Mouse (Mus musculus) ES-CJ7 (cell line): ENCODE measurements at regions not wholly inside any gene's neighbourhood (a gene's known extent, or its start where the extent isn't known, plus 50 kb on each side); places are given as distances from the start of the nearest gene placed in this dataset.

ENCODE experiments used
- DNase-seq: peaks from one replicate; pipeline ENCODE4 v3.0.0; 2011; ENCODE audit warnings: low read depth, low spot score

DNA sequence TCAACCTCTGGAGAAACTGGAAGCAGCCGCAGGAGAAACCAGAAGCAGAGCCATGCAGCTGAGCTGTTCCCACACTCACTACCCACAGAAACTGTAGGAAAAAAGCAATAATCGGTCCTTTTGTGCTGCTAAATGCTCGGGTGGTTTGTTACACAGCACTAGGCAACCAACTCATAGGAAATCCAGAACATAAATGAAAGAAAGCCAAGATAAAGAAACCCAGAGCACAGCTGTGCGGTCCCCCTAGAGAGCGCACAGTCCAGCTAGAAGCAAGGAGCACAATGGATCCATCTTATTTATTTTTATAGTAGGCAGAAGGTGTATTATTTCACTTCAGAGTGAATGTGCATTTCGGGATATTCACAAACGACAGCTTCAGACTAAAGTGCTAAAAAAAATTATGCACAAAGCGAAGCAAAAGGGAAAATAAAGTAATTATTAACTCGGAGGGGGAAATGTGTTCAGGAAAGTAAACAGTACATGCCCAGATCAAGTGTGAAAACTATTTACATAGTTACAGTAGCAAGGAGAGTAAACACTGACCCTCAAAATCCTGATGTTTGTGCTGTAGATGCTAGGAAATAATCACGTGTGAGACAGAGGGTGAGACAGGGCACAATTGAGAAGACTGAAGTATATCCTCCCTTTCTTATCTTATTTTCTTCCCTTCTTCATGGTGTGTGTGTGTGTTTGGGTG lies 204.4 kb upstream of the Noct start:
- no peak for DNase-seq

DNA sequence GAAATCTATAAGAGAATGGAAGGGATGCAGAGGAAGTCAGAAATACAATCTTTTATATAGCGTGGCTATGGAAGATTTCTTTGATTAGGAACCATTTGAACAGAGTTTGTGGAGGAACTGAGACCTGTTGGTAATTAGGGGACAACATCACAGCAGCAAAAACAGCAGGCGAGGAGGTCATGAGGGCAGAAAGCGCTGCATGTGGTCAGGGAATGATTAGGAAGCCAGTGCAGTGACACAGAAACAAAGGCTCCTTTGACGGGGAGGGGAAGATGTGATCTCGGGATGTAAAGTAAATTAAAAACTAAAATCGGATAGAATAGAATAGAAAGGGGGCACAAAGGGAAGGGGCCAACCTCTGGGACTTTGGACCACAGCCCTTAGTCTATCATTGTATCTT lies 199.6 kb upstream of the Noct start:
- no peak for DNase-seq

DNA sequence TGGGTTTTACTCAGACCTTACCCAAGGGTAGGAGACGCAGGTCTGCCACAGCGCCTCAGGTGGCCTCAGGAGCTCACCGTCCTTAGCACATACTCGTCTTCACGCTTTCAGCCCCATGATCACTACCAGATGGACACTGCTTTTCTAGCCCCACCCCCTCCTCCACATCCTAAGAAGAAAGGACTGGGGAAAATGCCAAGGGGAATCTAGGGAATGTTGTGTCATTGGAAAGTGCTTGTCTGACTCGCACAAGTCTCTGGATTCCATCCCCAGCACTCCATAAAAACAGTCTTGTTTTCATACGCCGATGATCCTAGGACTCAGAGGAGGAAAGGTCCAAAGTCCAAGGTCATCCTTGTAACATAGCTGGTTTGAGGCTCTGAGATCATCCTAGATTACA lies 192.4 kb upstream of the Noct start:
- DNase-seq: no peak

DNA sequence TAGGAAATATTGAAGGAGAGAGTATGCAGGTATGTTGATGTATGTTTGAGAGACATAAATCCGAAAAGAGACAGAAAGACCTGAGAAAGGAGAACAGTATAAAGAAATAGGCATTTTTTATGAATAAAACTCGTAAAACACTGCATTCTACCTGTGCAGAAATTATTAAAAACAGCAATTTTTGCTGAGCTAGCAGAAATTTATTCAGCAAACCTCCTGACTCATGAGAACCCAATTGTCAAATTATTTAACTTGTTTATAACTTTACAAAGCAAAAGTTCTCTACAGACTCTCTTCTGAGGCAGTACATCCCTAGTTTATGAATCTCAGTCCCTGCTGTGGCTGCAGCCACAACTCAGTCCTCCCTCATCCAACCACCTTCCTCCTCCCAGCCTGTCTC lies 191.0 kb upstream of the Noct start:
- DNase-seq: no peak

DNA sequence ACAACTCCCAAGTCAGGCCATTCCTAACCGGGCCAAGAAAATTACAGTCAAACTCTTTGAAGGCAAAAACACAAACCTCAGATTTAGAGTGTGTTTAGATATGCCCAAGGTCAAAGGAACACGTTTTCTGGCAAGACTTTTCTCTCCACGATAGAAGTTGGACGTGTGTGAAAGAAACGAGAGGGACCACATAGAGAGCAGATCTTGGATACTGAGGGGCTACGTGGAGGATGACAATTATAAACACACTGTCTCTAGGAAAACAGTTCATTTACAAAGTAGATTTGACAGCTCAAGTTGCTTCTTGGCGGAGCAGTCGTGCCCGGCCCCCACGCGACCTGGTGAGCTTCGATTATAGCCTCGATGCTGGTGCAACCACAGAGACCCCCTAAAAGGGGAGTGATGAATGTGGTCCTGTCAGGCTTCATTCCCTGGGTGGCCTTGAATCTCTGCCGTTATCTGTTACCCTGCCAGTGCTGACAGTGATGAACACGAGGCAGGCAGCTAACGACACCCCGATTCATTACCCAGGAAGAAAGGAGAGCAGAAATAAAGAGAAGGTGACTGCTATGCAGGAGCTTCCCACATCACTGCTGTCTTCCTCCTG lies 187.4 kb upstream of the Noct start:
- no peak for DNase-seq

DNA sequence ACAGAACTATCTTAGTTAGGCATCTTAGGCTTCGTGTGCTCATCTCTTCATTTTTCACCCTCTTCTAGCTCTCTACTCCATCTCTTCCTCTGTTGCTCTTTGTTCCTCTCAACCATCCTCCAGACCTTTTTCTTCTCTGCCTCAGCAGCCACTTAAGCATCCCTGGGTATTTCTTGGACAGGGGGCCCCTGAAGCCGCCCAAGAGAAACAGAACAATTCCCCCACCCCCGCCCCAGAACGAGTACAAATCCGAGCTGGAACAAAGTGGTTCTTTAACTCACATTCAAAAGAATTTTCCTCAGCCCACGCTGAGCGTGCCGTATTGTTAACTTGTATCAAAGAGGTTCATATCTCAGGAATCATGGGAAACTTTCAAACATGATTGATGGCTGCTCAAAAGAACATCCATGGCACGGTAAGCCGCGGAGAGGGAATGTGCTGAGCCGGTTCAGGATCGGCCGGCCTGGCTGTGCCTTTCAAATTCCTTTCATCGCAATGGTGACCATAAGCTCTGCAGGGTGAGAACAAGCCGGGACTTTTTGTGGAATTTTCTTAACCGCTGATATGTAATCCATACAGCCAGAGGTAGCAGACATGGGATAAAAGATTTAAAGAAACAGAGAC lies 181.9 kb upstream of the Noct start:
- DNase-seq: no peak

DNA sequence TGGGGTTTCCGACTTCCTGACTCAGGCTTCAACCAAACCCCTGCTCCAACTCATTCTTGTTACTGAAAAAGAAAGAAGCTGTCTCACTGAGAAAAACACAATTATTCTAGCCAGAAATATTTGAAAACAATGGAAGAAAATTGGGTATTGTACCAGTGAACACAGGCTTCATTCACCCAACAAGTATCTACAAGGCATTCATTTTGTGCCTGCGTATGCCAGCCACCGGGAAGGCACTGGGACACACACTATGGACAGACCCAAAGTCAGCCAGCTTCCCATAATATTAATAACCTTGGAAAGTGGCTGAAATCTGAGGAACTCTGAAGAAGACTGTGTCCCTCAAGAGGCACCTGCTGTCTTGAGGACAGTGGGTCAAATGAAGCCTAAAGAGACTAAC lies 175.5 kb upstream of the Noct start:
- DNase-seq: no peak

DNA sequence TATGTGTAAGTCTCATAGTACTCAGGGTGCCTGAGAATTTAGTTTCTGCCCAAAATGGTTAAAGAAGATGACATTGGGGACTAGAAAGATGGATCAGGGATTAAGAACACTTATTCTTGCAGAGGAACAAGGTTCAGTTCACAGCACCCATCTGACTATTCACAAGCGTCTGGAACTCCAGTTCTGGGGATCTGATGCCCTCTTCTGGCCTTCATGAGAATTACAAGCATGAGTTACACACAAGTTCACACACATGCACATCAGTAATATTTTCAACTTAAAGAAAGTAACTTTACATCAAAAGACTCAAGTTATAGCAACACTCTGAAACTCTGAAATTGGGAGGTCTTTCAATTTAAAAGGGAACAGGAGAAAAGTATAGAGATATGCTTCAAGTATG lies 174.1 kb upstream of the Noct start:
- peak; percentile 56 for DNase-seq

DNA sequence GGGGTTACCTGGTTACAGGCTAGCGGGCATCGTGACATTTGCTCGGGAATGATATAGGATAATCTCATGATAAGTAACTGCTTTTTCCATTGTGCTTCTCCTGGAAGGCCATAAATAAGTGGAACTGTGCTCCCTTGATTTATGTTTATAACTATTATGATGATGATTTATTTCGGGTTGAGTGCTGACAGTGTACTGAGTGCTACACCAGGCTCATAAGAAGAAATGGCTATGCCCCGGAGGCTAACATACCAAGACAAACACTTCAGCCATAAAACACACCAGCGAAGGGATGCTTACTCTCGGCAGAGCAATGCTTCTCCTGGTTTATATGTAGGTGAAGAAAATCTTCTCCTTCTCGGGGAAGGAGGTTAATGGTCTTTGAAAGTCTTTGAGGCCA lies 169.2 kb upstream of the Noct start:
- DNase-seq: no peak

DNA sequence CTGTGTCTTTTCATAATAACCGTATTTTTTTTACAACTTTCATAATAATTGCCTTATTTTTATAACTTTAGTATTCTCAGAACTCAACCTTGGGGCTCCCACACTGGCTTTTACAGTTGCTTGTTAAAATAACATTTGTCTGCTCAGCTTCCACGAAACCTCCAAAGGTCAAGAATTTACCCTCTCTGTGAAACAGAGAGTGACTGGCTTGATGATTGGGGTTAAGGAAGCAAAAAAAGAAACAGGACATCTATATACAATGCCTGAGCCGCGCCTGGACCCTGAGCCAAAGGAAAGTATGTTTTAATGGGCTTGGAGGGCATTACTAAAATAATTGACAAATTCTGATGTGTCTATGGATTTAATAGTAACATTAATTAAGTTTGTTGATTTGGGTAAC lies 160.0 kb upstream of the Noct start:
- DNase-seq: no peak

DNA sequence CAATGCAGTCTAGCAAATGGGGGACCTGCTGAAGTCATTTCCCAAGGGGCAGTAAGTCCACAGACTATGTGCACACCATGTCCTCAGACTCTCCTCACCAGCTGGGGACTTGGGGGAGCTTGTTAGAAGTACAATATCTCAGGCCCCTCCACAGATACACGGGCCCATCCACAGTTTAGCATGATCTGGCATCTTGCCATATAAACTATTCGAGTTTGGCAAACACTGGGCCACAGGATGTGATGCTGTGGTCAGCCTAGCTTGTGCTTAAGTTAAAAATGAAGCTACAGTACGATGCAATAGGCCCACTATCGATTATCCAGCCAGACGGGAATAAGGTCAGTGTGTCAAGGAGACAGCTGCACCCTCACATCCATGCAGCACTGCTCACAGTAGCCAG lies 157.9 kb upstream of the Noct start:
- no peak for DNase-seq

DNA sequence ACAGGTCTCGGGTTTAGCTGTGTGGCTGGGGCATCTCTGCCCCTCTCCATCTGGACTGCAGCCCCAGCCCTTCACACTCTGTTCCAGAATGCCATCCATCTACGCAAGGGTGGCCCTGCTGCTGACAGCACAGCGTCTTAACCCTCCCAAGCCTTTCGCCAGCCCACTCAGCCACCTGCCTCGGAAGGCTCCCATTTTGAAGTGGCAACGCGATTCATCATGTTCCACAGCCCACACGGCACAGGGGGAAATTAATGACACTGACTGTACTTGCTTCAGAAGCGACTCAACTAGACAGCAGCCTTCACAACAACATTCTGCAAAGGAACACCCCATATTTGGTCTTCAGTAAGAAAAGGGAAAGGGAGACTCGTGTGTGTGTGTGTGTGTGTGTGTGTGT lies 151.8 kb upstream of the Noct start:
- DNase-seq: no peak

DNA sequence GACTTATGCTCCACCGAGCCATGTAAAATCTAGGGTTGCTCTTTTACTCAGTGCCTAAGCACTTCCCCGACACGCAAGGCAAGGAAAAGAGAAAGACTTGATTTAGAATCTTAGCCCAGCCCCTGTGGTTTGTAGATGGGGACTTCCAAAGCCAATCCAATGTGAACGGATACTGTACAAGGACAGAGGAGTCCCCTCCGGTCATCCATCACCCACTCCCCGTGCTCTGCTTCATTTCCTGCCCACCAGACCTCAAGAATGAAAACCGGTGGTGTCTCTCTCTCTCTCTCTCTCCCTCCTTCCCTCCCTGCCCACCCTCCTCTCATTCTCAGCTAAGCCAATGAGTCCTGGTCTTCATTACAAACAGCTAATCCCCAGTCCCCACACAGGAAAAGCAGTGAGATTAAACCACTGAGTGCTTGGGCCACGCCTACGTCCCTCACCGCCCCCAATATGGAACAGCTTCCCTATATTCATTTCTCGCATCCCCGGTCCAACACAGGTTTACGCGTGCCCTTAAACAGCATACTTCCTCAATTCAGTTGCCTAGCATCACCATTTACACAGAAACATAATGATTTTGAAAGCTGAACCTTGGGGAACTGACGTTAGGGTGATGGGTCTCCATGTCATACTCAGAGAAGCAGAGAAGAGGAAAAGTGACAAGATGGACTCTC lies 151.1 kb upstream of the Noct start:
- DNase-seq: no peak

DNA sequence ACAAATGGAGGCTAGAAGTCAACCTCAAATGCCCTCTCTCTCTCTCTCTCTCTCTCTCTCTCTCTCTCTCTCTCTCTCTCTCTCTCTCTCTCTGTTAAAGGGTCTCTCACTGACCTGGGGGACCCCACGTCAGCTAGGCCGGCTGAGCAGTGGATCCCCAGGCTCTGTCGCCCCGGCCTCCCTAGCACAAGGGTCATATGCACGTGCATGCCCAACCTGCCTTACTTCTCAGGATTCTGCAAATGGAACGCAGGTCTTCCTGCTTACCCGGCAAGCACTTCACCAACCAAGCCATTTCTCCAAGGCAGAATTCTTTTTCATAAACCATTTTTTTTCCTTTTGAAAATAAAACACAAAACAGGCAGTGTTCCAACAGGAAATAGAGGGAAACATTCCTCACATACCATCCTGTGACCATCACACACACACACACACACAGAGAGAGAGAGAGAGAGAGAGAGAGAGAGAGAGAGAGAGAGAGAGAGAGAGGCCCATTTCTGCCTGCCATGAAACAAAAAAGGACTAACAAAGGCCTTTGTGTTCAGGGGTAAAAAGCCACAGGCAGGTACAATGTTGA lies 150.4 kb upstream of the Noct start:
- DNase-seq: no peak

DNA sequence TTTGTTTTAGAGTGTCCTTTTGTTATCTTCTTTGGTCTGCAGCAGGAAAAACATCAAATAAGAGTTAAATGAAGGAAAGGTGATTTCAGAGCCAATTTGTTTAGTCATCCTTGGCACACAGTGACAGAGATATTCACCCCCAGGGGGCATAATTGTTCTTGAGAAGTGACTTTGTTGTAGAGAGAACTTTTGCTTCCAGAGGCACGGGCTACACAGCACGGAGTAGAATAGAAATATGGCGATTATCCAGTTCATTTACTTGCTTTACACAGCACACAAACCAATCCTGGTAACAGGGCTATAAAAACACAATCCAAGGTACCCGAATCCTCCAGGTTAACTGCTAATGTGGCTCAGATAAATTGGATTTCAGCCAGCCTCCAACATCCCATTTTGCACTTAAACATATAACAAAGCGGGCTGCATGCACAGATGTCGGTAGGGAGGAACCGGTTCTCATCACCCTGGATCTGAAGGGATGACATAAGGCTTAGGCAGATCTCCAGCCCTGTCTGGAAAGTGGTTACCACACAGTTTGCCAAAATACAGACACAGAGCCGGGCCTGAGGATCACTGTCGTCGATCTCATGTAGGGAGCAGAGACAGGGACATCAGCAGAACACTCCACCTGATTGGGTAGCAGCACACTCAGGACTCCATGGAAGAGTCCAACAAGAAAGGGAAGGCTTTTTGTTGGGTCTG lies 148.9 kb upstream of the Noct start:
- no peak for DNase-seq

DNA sequence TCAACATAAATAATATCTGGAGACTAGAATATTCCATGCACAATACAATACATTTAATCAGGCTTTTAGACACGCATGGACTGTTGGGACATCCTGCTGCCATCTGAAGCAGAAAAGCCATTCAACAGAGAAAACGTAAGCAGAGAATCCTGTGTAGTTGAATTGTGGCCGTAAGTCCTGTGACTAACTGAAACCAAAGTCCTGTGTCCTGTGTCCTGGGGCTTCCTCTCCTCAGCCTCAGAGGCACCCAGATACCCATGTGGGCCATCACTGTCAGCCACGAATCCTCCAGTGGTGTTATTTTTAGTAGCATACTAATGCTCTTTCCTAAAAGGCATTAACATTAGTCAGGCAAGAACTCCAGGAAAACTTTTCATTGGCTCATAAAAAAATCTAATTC lies 145.8 kb upstream of the Noct start:
- DNase-seq: no peak

DNA sequence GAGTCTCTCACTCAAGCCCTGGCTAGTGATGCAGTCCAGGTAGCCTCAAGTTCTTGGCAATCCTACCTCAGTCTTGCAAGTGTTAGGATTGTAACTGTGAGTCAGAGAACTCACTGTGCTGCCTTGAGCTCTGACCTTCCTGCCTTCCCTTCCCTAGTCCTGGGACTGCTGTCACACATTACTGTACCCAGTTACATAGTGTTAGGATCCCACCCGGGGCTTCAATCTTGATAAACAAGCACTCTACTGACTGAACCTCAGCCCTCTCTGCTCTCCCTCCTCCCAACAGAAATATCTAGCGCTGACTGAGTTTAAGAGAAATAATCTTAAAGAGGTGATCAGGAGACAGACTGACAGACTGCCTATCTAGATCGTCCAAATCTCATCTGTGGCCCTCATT lies 143.8 kb upstream of the Noct start:
- DNase-seq: no peak

DNA sequence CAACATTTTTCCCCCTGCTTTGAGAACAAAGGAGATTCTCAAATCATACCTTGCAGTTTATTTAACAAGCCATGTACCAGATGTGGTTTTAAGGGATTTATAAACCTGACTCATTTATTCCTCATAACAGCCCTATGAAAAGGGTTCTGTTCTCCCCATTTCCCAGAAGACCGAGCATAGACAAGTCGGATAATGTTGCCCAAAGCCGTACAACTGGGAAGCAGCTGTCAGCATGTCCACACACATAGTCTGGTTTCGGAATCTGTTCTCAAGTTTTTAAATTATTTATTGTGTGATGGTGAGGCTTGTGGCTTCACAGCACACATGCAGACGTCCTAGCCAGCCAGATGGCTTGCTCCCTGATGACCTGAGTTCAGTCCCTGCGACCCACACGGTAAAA lies 143.4 kb upstream of the Noct start:
- DNase-seq: no peak

DNA sequence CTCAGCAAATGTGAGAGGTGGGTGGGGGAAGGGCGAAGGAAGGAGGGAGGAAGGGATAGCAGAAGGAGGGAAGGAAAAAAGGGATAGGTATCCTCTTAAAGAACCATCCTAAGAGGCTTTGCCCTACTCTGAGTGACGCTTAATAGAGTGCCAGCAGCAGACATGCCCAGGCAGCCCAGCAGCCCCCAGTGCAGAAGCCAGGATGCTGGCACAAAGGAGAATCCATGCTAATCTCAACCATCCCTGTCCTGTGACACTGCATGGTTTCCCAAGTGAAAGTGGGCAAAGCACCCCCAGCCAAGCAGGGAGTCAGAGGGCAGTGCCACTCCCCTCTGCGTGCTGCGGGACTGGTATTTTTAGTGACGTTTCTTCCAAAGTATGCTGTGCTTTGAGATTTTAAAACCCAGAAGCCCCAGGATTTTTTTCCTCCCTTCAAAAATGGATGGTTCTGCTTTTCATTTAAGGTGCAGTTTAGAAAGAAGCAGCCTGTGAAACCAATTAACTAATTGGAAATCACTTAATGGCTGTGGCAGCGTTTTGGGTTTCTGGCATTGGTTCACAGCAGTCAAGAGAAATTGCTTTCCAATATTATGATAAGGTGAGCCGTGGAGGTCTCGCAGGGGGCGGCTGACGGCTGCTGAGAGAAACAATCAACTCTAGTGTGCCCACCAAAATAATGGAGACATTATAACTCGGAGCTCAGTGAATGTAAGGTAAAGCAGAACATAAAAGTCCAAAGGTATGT lies 141.2 kb upstream of the Noct start:
- no peak for DNase-seq

DNA sequence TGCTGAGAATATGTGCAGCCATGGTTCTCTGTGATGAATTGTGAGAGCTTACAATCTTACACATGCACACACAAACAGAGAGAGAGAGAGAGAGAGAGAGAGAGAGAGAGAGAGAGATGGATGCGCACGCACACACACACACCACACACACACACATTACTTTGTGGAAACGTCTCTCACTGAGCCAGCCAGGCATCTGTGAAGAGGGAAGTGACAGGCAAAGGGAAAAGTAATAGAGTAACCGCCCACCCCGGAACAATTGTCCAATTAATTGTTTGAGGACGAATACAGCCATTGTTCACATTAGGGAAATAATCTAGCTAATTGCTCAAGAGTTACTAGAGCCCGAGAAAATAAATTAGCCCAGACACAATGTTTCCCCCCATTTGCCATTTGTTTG lies 140.7 kb upstream of the Noct start:
- DNase-seq: no peak

DNA sequence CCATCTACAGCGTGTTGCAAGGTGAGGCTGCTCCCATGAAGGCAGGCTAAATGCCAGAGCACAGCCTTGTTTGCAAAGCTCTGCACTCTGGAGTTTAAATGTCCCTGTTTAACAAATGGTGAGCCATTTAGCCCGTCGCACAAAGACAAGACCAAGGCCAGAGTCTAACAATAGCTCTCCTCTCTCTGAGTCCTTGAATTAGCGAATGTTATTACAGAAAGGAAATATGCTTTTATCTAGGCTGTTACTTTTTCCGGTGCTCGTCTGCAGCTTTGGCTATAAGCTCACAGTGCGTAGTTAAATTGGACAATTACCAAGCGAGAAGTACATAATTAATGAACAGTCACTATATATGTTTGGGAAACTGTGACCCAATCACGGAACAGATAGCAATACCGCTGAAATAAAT lies 137.8 kb upstream of the Noct start:
- DNase-seq: peak; percentile 70
